Mouse (Mus musculus) layer of hippocampus, adult 2 months (tissue): Measurements from ENCODE around the gene Hacd4. TPM values are rescaled to one million over a fixed set of nuclear protein-coding genes. Genes with fewer than 3 reads are reported as not detected.
A peak's percentile ranks its signal among the peaks of the same experiment; 100 is the strongest.

Source experiments
- DNase-seq, 2 experiments: peaks; one replicate each; pipeline ENCODE4 v3.0.0; 2022; ENCODE audit warnings: low spot score in 2 of 2
- H3K27ac ChIP-seq: fragments of 200-600 bp; 2 replicates; pipeline ENCODE4 v1.8.1; 2022
- H3K4me3 ChIP-seq: fragments of 200-600 bp; 2 replicates; pipeline ENCODE4 v1.8.1; 2022; ENCODE audit warnings: mild to moderate bottlenecking
- CTCF ChIP-seq: fragments of 200-600 bp; conservative IDR thresholded peaks from 2 replicates; pipeline ENCODE4 v1.8.1; 2022; ENCODE audit warnings: antibody characterized with exemption, mild to moderate bottlenecking, moderate library complexity
- total RNA-seq, 2 experiments: library from RNA; stranded (reverse); gene quantifications; 2 replicates each; pipeline ENCODE4 v1.2.3; 2021

Gene Hacd4
- total RNA-seq, 2 experiments from 2014 or later: 1.0 to 1.2 TPM

DNA sequence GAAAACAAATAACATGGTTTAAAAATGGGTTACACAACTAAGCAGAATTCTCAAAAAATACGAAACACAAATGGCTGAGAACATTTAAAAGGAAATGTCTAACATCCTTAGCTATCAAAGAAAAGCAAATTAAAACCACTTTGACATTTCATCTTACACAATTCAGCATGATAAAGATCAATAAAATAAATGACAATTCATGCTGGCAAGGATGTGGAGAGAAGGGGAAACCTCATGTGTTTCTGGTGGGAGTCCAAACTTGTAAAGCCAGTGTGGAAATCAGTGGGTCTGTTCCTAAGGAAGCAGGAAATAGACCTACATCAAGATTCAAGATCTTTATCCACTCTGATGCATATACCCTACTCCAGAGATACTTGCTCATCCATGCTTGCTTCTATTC, 19.4 kb upstream of the Hacd4 start:
- no peak for TF ChIP-seq CTCF
- no peak for DNase-seq
- Histone ChIP-seq H3K4me3 (no peak overlapping the region), H3K27ac (no peak overlapping the region)

DNA sequence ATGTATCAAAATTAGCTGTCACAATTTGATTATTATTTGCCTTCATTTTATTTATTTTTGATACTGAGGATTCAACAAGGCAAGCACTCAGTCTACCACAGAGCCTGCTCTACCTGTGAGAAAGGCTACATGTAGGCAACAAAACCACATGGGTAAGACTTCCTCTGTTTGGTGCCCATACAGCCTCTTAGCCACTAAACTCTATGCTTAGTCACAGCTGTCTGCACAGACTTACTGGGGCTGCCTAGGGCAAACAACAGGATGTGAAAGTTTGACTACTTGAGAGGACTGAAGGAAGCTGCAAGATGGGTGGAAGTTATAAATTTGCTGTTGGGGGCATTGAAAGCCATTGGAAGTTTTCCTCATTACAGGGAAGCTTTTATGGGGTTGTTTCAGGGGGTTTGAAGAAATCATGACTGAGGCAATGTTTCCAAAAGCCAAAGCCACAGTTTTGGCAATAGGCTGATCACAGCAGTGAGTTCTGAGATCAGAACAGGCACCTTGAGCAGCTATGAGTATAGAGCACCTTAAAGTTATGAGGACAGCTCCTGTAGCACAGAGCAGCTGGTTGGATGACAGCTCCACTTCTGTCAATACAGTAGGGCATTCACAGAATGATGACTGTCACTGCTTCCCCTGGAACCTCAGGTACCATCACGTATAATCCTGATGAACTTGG, 11.5 kb upstream of the Hacd4 start:
- no peak for DNase-seq
- no peak overlapping the region for H3K4me3 ChIP-seq
- no peak for TF ChIP-seq CTCF
- H3K27ac ChIP-seq: no peak overlapping the region

DNA sequence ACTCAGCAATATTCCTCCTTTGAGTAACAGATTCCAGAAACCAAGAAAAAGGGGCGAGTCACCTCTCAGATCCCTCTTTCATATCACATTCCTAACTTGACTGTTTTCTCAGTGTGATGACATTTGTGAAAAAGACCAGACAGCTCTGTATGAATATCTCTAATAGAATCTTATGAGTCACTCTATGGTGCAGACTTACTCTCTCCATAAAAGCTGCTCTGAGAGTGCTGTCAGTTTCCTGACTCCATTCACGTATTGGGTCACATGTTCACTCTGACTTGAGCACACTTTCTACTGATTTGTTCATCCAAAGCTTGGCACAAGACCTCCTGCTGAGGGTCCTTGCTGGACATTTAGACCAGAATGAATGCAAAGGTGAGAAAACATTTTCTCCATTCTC, 10.2 kb upstream of the Hacd4 start:
- Histone ChIP-seq H3K27ac (no peak overlapping the region), H3K4me3 (no peak overlapping the region)
- no peak for TF ChIP-seq CTCF
- no peak for DNase-seq

DNA sequence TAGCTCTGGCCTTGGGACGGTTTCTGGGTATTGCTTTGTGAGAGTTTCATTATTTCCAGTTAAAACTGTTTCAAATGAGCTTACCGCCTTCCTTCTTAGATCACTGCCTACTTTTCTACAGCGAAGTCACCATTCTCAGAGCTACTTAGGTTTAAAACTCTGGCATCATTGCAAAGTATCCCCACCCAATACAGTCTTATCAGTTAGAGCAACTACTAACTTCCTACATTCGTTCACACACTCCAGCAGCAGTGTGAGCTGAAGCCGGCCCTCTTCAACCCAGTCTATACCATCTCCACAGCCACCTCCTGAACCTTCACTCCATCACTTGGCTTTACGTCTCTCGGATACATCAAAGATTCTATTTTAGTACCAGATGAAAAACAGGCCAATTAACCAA, 2.1 kb upstream of the Hacd4 start:
- DNase-seq: no peak
- H3K4me3 ChIP-seq: no peak overlapping the region
- TF ChIP-seq CTCF: no peak
- H3K27ac ChIP-seq: no peak overlapping the region

DNA sequence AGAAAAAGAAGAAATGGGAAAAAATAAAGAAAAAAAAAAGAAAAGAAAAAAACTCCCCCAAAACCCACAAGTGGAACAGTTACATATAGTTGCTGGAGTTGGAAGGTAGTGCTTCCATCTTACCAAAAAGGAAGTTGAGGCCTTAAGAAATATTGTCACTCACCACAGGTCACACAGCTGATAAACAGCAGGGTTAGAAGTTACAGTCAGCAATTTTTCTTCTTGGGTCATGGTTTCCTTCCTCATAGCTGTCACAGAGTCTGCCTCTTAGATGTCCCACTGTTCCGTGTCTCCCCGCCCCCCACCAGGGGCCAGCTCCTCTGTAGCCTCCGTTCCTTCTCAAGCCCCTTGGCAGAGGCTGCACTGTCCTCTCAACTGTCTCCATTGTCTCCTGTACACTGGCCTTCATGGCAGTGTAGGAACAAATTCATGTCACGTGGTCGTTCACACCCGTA, 968 bp upstream of the Hacd4 start:
- Histone ChIP-seq H3K27ac (no peak overlapping the region), H3K4me3 (no peak overlapping the region)
- DNase-seq: no peak
- no peak for TF ChIP-seq CTCF

DNA sequence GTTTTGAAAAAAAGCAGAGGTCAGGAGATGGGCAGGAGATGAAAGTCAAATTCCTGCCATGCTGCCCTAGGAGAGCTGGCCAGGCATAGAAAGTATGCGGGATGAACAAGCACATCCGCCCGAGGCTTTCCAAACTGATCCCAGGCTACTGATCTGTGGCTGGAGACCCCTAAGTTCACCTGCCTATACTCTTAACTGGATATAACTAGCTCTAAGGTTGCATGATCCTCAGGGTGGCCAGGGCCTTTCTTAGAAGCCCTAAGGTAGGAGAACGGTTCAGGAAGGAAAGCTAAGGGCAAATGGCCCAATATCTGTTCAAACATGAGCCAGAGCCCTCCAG, 232 bp upstream of the Hacd4 start:
- Histone ChIP-seq H3K27ac (no peak overlapping the region), H3K4me3 (peak overlapping the region; percentile 55)
- no peak for DNase-seq
- no peak for TF ChIP-seq CTCF

DNA sequence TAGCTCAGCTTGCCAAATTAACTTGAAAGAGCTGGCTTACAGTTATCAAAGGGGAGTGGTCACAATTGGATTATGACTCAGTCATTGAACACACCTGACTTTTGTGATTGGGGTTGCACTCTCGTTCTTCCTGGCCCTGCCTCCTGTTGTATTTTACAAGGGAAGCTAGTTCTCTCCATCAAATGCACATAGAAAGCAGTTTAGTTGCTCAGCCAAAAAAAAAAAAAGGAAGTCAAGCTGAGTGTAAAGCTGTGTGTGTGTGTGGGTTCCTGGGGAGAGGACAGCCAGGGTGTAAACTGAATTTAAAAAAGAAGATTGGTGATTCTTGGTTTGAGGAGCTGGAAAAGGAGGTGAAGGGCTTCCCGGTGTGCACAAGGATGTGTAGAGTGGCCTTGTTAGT, 811 bp downstream of the Hacd4 start:
- no peak overlapping the region for H3K27ac ChIP-seq
- no peak overlapping the region for H3K4me3 ChIP-seq
- no peak for TF ChIP-seq CTCF
- DNase-seq: no peak

DNA sequence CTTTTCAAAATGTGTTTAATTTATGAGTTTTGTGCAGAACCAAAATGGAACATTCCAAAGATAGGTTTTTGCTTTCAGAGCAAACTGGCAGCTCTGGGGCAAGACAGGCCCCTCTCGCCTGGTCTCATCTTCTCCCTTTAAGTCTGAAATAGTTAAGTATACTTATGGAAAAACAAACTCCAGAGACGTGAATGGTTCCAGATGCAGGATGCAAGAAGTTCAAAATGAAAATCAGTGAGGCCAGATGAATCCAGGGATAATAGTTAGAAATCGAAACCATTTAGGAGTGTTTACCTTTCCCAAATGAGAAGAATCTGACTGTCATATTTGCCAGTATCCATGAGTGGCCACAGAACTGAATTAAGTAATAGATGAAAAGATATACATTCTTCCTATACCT, 1.6 kb downstream of the Hacd4 start:
- no peak for TF ChIP-seq CTCF
- no peak for DNase-seq
- Histone ChIP-seq H3K27ac (no peak overlapping the region), H3K4me3 (no peak overlapping the region)

DNA sequence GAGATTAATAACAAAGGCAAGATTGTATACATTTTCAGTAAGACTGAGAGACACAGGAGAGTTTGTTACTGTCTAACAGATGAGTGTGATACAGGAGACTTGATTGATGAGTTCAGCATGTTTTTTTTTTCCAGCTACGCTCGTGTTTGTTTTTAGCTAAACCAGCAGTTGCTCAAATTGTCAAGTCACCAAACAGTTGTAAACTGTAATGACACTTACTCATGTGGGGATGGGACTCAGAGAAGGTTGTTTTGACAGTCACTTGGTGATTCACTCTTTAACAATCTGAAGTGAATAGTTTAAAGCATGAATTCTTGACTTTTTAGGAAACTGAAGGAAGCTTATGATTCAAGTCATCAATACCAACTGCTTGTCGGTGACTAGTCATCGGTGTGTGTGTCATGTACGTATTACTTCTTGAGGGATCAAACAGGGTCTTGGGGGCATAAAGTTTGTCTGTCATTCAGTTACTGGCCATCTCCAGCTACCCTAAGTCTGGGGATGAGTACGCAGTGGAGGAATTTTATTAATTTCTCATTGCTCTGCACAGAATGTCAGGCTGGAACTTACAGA, 2.0 kb downstream of the Hacd4 start:
- no peak for DNase-seq
- no peak for TF ChIP-seq CTCF
- no peak overlapping the region for H3K4me3 ChIP-seq
- no peak overlapping the region for H3K27ac ChIP-seq

DNA sequence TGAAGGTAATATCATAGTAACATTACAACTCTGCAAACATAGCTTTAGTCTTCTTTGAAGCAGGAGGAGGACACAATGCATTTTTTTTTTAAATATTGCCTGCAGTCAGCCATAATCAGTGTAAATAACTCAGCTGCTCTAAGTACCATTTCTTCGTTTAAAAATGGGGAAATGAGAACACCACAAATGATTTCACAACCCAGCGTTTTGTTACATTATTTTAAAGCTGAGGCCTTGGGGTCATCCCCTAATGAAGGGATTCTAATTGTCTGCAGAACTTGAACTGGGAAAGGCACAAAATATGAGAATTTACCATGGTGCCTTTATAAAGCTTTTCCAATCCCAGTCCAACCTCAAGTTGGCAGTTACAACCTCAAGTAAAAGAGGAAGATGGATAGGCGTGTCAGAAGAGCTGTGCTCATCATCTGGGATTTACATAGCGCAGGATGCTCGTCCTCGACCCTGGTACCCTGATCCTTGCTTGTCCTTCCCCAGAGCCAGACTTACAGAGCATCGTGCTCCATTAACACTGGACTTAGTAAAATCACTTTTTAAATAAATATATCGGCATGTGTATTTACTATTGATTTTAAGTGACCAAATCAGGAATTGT, 6.2 kb downstream of the Hacd4 start:
- DNase-seq: no peak
- Histone ChIP-seq H3K4me3 (no peak overlapping the region), H3K27ac (no peak overlapping the region)
- TF ChIP-seq CTCF: no peak

DNA sequence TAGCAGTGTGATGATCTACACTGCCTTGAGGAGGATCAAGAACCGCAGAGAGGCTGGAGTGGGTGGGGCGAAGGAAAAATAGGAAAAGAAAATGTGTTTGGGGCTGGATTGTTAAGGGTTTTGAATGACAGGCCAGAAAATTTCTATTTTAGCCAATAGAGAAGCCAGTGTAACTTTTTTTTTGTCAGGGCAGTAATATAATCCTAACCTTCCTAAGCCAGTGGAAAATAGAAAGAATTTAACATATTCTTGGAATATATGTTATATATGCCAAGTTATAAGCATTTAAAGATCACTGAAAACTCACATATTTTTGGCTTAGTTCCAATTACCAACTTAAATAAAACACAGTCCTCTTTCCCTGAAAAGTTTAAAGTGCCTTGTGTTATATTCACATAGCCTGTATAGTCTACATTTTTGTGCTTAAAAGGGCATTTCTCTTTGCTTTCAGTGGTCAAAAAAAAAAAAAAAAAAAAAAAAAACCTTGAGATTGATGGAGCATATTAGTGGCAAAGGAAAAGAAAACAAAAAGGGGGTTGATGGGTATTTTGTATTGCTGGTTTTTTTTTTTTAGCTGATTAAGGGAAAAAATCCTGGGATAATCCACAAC, 11.0 kb downstream of the Hacd4 start:
- TF ChIP-seq CTCF: no peak
- Histone ChIP-seq H3K4me3 (no peak overlapping the region), H3K27ac (no peak overlapping the region)
- no peak for DNase-seq

DNA sequence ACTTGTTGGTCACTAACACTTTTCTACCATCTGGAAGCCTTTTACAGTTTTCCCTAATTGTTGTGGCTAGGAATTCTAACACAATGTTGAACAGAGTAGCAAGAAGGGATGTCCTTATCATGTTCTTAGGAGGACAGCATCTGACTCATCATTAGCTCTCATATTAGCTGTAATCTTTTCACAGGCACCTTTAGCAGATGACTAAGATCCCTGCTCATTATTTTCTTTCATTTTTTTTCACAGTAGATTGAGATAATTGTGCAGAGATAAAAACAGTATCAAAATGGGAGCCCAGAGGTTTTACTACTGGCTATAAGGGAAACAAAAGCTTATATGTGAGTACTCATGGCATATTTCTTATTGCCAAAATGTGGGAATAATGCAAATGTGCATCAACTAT, 14.2 kb downstream of the Hacd4 start:
- no peak overlapping the region for H3K27ac ChIP-seq
- TF ChIP-seq CTCF: no peak
- H3K4me3 ChIP-seq: no peak overlapping the region
- no peak for DNase-seq

DNA sequence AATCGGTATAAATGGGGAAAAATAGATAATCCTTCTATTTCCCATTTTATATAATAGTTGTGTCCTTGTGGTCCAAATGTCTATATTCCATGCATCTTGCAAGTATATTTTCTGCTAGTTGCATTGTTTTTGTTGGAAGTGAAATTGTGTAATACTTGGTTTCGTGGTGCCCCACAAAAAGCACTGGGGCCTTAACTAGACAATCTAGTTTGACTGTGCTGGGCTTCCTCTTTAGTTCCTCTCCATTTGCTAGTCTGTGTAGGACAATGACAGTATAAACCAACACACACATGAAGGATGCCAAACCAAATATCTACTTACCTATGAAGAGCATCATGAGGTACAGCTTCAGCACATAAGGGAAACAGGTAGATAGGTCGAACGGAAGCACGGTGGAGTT, 19.4 kb downstream of the Hacd4 start:
- no peak for TF ChIP-seq CTCF
- no peak overlapping the region for H3K27ac ChIP-seq
- DNase-seq: no peak

DNA sequence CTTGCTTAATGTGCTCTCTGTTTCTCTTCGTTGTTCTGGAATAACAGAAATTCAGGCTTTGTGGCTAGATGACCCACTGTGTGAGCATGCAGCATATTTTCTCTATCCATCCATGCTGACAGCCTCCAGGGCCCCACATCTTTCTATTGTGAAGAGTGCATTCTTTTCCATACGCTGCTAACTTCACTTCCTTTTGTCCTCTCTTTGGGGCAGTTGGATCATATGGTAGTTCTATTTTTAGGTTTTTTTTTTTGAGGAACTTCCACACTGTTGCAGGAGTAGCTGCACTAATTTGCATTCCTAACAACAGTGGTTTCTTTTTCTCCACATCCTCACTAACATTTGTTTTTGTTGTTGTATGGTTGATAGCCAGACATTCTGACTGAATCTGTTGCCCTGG, 23.7 kb downstream of the Hacd4 start:
- TF ChIP-seq CTCF: no peak
- H3K27ac ChIP-seq: no peak overlapping the region
- H3K4me3 ChIP-seq: no peak overlapping the region
- DNase-seq: no peak

More for the DNA sequence above, 19.4 kb downstream of the Hacd4 start:
- no peak overlapping the region for H3K4me3 ChIP-seq
